Mouse (Mus musculus) bone marrow, adult 2 months (tissue): ENCODE measurements around the gene P2ry12. TPM values are rescaled to one million over a fixed set of nuclear protein-coding genes. Genes with fewer than 3 reads are reported as not detected.

Experiments used
- H3K27ac ChIP-seq: fragments of 200-500 bp; 2 replicates; pipeline ENCODE4 v1.5.1; 2012; ENCODE audit warnings: low read depth, mild to moderate bottlenecking, control low read depth, inconsistent platforms, low read length; ENCODE audit not compliant: control insufficient read depth, poor library complexity, insufficient read depth
- H3K4me1 ChIP-seq: fragments of 200-500 bp; 2 replicates; pipeline ENCODE4 v1.6.1; 2011; ENCODE audit warnings: low read length; ENCODE audit not compliant: control insufficient read depth, insufficient read depth
- H3K4me3 ChIP-seq: fragments of 200-500 bp; replicated peaks from 2 replicates; pipeline ENCODE3; 2011; ENCODE audit warnings: mild to moderate bottlenecking, low read depth, low read length, control low read depth; ENCODE audit not compliant: control insufficient read depth
- CTCF ChIP-seq: fragments of 200-500 bp; IDR thresholded peaks from 2 replicates; pipeline ENCODE4 v1.5.1; 2011; ENCODE audit warnings: low read length, control low read depth; ENCODE audit not compliant: control insufficient read depth, insufficient read depth
- POLR2A ChIP-seq: fragments of 200-500 bp; IDR thresholded peaks from 2 replicates; pipeline ENCODE4 v1.6.1; 2011; ENCODE audit warnings: low read depth, mild to moderate bottlenecking, control low read depth, low read length, borderline replicate concordance; ENCODE audit not compliant: control insufficient read depth
- WGBS: fragments of 180-500 bp; shearing (Covaris S2); methylation state at CpG from one replicate; pipeline ENCODE4 v1.1.7; 2018; 5-methylcytosine and 5-hydroxymethylcytosine counted together
- polyA plus RNA-seq: library from polyadenylated mRNA; stranded (reverse); fragments of >200 nt; gene quantifications from 2 replicates; pipeline ENCODE4 v1.2.4, GENCODE M21; 2011; ENCODE audit warnings: low replicate concordance; ENCODE audit not compliant: missing spikeins, insufficient read depth, insufficient read length

P2ry12 gene
- polyA plus RNA-seq, 1 experiment, result 6.3 TPM

DNA sequence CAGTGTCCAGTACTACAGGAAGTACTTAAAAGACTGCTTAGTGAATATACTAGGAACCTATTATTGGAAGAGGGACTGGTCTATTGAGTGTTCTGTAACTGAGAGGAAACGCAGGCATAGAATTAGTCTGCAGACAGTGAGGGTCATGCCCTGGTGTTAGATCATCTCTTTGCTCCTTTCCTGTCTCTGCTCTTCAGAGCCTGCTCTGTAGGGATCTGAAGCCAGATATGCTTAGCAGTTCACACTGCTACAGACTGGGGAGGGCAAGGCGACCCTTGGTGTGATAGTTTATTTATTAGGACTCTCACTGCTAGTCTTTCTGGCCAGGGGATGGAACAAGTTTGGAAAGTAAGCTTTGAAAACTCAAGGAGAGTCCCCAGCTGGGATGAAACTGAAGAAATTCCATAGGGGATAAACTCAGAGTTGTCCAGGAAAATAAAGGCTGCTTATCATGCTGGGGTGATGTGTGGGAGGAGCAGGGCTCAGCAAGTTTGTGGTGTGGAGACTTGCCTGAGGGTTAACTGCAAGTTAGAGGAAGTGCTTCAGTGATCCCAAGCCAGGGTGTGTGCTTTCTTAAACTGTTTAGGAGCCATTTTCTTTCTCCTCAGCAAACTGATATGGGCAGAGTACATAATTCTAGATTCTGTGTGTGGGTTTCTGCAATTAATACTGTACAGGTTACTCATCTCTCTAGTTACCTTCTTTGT is 92.6 kb downstream of the P2ry12 start:
- Histone ChIP-seq H3K4me1 (no peaks in the 10 kb centered on the region), H3K27ac (no peak overlapping the region), H3K4me3 (no peak overlapping the region)
- 78% methylated on average over 2 of the region's 2 CpGs for WGBS
- TF ChIP-seq CTCF (no peak), POLR2A (no peak)

DNA sequence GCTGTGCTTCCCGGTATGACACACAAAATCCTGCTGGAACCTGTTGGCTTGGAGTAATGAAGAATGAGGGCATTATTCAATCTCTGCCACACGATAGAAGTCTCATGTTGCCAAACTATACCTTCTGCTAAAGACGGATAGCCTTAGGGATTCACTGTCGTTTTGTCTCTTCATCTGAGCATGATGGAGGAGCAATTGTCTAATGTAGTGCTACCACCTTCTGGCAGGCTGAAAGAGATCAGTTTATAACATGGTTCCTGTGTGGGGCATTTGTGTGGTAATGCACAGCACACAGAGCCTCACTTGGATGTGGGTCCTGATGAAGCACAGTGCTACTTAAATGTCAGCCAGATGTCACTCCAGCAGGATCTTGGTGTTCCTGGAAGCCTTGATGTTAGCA is 93.5 kb downstream of the P2ry12 start:
- Histone ChIP-seq H3K4me1 (no peaks in the 10 kb centered on the region), H3K4me3 (no peak overlapping the region), H3K27ac (no peak overlapping the region)
- 67% methylated on average over 4 of the region's 4 CpGs for WGBS
- TF ChIP-seq POLR2A (no peak), CTCF (no peak)

DNA sequence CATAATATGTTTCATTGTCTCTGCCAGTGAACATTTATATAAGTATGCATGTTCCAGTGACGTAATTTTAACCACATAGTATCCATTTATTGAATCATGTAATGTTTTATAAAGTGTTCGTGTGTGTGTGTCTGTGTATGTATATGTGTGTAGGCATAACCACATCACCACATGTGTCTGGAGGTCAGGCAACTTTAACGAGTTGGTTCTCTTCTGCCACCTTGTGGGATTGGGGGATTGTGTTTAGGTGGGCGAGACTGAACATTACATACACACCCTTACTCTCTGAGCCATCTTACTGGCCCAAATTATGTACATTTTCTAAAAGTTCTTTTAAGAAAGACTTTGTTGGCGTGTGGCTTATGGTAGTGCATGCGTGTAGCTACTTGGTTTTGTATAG is 94.2 kb downstream of the P2ry12 start:
- TF ChIP-seq POLR2A (no peak), CTCF (no peak)
- WGBS, result 53% methylated on average over 6 of the region's 6 CpGs
- Histone ChIP-seq H3K4me1 (no peaks in the 10 kb centered on the region), H3K27ac (no peak overlapping the region), H3K4me3 (no peak overlapping the region)

DNA sequence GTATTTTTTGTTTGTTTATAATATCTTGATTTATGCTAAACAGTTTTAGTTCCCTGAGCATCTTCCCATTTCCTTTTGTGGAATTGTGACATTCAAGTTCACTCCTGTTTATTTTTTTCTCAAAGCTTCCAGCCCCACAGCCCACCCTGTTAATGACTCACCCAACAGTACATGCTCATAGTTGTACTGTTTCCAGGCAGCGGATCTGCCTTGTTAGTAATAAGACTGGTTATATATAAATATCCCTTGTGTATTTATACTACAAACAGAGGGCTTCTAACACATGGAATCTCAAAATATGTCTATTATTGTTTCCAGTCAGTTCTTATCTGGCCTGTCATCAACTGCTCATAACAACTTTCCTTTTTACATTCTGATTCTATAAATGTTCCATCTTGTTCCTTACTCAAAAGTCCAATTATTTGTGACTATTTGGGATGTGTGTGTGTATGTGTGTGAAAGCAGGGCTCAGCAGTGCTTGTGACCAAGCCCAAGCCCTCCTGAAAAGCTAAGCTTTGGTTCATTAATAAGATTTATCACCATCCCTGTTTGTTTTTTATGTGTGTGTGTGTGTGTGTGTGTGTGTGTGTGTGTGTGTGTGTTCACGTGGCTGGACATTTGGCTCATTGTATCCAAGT is 95.1 kb downstream of the P2ry12 start:
- Histone ChIP-seq H3K27ac (no peak overlapping the region), H3K4me1 (no peaks in the 10 kb centered on the region)
- TF ChIP-seq CTCF (no peak), POLR2A (no peak)

More for the DNA sequence above, 95.1 kb downstream of the P2ry12 start:
- 66% methylated on average over 2 of the region's 2 CpGs for WGBS
- no peak overlapping the region for H3K4me3 ChIP-seq

Other genes starting within 250 kb of the P2ry12 start
- gene Gpr171, start 161.1 kb downstream of the P2ry12 start, polyA plus RNA-seq, result 2.6 and 5.0 TPM in 2 replicates
- 1.3 and 2.3 TPM in 2 replicates for gene P2ry14, start 109.3 kb downstream of the P2ry12 start, polyA plus RNA-seq
- gene Gpr87, start 67.8 kb downstream of the P2ry12 start, polyA plus RNA-seq, result not detected in 2 replicates
- 1.2 and 2.2 TPM in 2 replicates for gene P2ry13, start 52.0 kb downstream of the P2ry12 start, polyA plus RNA-seq
- 0.11 and 0.17 TPM in 2 replicates for gene Igsf10, start 81.5 kb upstream of the P2ry12 start, polyA plus RNA-seq